Mouse (Mus musculus) heart, adult 18-20 months (tissue): ENCODE results near the gene Ambra1. TPM values are rescaled to one million over a fixed set of nuclear protein-coding genes. Genes with fewer than 3 reads are reported as not detected.
A peak's percentile ranks its signal among the peaks of the same experiment; 100 is the strongest.

Experiments
- DNase-seq, 2 experiments: peaks; one replicate each; pipeline ENCODE4 v3.0.0; 2021 to 2022; ENCODE audit warnings: mixed read lengths in 1 of 2
- total RNA-seq, 2 experiments: library from RNA; stranded (reverse); gene quantifications; 2 replicates each; pipeline ENCODE4 v1.2.3; 2021

The Ambra1 gene
- total RNA-seq, 2 experiments from 2014 or later, result 14.5 to 16.6 TPM

DNA sequence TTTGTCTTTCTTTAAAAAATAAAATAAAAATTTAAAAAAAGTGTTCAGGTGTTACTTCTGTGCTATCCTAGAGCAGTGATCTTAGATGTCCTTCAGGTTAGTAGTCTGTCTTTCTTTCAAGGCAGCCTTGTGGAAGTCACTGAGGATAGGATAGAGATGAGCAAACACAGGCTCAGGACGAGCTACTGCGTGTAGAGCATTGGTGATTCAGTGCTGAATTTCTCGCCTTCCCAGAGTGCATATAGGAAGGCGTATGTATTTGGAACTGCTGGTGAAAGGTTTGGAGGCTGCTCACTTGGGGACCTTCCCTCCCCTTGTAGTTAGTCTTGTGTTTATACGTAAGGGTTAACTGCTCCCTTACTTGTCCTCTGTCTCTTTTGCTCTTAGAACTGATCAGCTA lies 5.3 kb downstream of the Ambra1 start:
- DNase-seq, result no peak

DNA sequence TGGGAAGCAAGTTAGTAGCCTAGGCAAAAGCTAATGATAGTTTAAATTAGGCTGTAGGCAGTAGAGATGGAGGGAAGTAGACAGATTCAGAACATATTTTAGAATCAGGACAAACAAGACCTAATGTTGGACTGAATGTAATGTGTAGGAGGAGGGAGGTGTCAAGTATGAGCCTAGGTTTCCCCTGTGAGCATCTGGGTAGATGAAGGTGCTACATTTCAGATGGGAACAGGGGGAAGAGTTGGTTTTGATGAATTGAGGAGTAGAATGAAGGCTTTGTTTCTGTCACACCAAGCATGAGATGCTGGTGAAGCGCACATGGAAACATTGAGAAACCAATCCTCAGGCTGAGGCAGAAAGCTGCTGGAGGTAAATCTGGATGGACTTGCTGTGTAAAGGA lies 9.7 kb downstream of the Ambra1 start:
- no peak for DNase-seq

DNA sequence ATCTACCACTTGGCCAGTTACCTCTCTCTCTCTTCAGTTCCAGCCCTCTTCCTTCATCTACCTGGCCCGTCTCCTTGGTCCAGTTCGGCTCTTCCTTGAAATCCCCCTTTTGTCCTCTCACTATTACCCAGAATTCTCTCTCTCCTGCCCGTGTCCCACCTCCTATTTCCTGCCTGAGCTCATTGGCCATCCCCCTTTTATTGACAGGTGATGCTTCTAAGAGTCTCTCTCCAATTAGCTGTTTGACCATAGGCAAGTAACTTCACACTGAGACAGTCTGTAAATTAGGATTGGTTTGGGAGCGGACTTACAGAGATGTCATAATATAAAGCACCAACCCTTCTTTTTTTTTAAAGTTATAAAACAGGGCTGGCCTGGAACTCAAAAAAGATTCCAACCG lies 14.8 kb downstream of the Ambra1 start:
- DNase-seq, result no peak

DNA sequence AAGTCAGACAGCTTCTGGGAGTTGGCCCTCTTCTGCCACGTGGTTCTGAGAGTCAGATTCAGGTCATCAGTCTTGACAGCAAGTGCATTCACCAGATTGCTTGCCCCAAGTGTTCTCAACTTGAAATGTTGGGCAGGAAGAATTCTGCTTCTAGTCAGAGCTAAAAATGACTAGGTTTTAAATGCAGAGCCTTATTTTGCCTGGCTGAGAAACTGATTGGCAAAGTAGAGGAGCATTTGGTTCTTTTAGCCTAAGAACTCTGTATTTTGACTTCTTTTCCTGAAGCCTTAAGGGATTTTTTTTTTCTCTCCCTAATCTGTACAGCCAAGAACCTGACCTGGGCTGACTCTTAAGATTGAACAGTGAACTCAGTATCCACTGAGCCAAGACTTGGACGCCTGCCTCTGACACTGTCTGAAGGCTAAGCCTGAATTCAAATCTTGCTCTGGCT lies 19.9 kb downstream of the Ambra1 start:
- peak; percentile 81 to 84 for DNase-seq

DNA sequence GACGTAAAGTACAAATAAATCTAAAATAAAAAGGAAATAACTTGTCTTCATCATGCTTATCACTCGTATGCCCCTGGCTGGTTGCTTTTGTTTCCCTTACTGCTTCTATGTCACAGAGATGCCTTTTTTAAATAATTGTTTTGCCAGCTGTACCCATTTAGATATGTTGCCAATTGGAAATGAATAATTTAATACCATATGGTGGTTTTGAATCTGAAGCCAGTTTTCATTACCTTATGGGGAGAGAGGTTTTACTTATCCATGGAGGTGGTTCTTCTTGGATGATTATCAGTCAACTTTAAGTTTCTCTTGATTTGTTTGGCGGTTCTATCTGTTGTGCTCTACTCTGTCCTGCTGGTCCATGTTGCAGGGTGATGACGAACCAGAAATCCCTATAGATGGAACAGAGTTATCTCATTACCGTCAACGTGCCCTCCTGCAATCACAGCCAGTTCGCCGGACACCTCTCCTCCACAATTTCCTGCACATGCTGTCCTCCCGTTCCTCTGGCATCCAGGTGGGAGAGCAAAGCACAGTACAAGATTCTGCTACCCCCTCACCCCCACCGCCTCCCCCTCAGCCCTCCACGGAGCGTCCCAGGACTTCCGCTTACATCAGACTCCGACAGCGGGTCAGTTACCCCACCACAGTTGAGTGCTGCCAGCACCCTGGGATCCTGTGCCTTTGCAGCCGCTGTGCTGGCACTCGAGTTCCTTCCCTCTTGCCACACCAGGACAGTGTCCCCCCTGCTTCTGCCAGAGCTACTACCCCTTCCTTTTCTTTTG lies 42.2 kb downstream of the Ambra1 start:
- no peak for DNase-seq

DNA sequence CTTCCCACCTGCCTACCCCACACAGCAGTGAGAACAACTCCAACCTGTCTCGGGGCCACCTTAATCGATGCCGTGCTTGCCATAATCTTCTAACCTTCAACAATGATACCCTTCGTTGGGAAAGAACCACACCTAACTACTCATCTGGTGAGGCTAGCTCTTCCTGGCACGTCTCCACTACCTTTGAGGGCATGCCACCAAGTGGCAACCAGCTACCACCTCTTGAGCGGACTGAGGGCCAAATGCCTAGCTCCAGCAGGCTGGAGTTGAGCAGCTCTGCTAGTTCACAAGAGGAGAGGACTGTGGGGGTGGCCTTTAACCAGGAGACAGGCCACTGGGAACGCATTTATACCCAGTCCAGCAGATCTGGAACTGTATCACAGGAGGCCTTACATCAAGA lies 43.4 kb downstream of the Ambra1 start:
- DNase-seq, result no peak

DNA sequence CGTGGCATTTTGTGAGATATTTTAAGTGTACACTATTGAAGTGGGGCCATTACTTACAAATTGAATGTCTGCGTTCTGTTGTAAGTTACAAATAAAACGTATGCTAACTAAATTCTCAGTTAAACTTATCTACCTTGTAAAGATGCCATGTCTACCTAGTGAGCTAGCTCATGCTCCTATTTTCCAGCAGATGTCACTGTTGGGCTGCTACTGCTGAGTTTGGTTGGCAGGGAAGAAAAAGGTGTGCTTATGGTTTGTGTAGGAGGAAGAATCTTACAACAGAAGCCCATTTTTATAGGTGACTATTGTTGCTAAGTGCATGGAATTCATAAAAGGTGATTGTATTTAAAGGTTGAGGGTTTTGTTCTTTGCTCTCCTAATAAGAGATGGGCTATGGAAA lies 49.2 kb downstream of the Ambra1 start:
- DNase-seq, result peak; percentile 9 to 28

DNA sequence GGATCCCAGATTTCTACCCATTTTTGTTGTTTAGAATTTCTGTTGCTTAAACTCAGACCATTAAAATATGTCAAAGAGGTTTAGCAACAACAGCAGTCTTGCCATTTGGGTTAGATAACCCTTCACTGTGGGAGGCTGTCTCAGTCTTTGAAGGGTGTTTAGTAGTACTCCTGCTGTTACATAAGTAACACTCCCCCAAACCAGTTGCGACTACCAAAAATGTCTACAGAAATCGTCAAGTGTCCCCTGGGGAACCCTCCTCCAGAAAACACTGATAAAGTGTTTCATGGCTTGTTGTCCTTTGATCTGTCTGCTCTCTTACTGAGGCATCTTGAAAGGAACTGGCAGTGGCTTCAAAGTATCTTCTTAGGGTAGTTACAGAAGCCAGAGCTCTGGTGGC lies 61.7 kb downstream of the Ambra1 start:
- peak in 1 of 2 experiments; percentile 6 for DNase-seq

DNA sequence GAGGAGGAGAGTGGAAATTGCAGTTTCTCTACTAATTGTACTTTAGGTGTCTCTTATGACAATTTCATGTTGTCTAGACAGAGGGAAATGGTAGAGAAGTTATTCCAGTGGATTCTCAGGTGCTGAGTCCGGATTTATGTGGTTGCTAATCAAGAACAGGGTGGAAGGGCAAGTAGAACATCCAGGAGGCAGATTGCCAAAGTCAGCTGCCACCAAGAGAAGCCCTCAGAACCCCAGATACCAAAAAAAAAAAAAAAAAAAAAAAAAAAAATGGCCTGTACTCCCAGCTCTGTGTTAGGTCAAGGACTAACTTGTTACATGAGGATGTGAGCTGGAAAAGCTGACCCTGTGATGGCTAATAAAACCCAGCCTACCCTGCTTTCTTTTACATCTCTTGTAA lies 62.4 kb downstream of the Ambra1 start:
- DNase-seq, result peak in 1 of 2 experiments; percentile 8

DNA sequence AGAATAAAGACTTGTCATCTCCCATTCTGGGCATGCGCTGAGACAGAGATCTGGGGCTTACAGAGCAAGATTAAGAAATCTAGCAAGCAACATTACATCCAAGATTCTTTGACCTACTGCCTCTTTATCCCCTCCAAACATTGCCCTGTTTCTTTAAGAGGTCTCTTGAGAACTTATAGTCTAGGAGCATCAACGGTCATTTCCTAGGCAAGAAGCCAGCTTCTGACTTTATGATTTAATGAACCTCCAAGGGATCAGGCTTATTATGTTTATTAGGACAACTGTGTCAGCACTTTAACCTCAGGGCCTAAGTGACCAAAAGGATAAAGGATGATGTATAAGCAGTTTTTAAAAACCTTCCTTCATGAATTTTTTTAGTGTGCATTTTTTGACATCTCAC lies 64.5 kb downstream of the Ambra1 start:
- DNase-seq, result peak in 1 of 2 experiments; percentile 7

DNA sequence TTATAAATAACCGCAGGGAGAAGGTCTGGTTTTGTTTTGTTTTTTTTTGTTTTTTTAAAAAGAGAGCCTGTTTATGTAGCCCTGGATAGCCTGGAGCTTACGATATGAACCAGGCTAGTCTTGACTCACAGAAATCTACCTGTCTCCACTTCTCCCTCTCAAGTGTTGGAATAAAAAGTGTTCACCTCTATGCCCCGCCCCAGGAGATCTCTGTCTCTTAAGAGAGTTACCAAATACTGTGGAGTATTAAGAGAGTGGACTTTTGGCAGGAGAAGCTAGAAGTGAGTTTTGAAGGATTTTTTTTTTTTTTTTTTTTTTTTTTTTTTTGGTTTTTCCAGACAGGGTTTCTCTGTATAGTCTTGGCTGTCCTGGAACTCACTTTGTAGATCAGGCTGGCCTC lies 65.2 kb downstream of the Ambra1 start:
- no peak for DNase-seq

DNA sequence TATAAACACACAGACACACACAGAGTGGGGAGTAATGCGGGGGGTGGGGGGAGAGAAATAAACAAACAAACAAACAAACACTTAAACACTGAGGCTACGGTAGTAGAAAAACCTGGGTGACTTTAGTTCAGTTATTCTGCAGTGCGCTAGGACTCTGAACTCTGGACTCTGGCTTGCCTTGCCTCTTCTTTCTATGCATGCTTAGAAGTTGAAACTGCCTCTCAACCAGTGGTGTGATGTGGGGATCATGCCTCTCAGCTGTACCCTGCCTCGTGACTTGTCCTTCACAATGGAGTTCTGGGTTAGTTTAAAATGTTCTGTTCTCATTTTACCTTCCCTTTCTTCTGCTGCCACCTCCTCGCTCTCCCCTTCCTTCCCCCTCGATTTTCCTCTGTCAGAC lies 81.5 kb downstream of the Ambra1 start:
- no peak for DNase-seq

DNA sequence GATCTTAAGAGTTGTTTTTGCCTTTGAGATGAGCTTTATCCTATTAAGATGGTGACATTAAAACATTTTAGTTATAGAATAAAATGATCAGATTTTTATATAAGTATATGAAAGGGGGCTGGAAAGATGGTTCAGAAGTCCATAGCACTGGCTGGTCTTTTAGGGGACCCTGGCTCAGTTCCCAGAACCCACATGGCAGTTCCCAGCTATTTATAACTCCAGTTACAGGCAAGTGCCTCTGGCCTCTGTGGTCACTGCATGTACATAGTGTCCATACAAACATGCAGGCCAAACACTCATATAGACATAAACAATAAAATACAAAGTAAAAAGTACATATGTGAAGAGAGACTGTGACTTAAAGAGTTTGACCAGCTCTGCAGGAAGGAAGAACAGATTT lies 86.8 kb downstream of the Ambra1 start:
- peak; percentile 56 for DNase-seq

DNA sequence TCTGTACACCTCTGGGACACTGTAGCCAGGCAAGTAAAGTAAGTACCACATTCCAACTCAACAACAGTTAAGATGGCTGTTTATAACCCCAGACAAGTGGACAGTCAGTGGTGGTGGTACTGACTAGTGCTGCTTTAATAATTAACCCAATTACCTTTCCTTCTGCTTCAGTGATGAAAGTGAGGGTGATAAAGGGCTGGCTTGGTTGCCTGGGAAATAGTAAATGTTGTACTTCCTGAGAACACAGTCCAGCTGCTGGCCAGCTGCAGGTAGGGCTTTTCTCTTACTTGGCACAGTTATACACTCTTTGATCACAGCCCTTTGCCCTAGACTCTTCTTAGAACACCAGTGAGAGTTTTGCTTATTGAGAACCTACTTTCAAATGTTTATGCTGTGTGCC lies 102.3 kb downstream of the Ambra1 start:
- DNase-seq, result no peak

DNA sequence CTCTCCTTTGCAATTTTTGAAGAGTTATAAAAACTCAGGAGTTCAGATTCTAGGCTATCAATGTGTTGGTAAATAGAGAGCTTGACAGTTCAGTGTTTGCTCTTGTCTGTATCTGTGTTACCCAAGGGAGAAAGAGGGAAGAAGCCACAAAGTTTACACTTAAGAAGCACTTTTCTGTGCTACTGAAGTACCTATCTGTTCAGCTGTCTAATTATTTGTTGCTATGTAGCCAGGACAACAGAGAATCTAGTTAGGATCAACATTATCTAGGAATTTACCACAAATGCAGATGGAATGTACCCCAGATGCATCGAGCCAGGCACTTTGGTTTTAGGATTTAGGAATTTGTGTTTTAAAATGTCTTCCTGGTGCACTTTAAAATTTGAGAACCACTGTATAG lies 104.3 kb downstream of the Ambra1 start:
- DNase-seq, result no peak

DNA sequence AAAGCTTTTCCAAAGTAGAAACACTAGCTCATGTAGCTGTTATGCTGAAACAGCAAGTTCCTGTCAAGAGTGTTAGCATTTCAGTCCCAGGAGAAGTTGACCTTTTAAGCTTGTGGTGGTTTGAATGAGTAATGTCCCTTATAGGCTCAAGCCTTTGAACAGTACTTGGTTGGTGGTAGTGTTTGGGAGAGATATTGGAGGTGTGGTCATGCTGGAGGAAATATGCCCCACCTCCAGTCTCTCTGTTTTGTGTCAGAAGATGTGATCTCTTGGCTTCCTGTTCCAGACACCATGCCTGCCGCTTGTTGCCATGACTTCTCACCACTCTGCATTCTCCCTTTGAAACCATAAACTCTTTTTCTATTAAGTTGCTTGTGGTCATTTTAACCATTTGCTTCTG lies 105.1 kb downstream of the Ambra1 start:
- no peak for DNase-seq

DNA sequence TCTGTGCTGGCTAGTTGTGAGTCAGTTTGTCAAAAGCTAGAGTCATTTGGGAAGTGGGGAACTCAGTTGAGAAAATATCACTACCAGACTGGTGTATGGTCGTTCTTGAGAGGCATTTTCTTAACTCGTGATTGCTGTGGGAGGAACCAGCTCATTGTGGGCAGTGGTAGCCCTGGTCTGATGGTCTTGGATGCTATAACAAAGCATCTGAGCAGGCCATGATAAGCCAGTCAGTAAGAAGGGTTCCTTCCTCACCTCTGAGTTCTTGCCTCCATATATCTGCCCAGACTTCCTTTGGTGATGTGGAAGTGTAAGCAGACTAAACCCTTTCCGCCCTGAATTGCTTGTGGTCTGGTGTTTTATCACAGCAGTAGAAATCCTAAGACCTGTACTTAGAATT lies 105.7 kb downstream of the Ambra1 start:
- no peak for DNase-seq

DNA sequence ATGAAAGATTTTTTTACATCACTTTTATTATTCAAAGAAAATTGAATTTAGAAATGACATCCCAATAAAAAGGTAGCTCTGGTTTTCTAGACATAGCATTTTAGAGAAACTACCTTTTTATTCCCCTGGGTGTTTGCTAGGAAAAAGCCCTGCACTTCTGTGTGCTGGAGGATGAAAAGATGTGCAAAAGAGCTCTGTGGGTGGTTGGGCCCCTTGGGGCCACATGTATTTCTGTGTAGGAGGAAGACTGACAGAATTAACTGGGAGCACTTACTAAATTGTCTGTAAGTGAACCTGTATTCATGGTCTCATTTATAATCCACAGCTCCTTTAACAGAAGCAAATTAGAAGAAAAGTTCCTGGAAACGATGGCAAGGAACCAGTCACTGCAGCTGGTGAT lies 114.2 kb downstream of the Ambra1 start:
- no peak for DNase-seq

DNA sequence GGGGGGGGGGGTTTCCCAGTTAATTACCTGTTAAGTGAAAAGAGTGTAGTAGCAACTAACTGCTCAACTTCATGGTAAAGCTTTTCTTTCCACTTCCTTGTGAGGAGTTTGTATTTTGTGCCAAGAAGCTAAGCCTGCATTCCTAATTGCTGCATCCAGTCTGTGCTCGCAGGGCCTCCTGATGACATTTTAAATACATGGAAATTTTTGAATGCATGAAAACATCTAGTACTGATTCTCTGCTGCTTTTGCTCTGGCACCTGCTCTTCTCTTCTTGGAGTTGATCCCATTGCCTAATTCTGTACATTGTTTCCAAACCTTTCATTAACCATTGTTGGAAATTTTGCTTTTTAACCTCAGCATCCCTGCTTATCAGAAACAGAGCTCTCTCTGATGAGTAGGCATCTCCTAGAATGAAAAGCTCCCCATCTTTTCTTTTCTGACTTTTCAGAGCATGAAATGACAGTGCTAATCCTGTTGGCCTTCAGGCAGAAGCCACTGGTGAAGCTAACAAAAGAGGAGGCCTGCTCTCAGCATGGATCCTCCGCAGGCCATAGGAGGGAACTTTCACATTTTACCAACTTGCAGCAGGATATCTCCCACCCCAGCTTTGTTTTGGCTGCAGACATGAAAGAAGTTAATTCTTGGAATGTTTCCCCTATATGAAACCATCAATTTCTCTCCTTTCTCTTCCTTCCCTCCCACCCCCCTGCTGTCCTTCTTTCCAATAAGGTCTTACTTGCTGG lies 122.7 kb downstream of the Ambra1 start:
- DNase-seq, result no peak

DNA sequence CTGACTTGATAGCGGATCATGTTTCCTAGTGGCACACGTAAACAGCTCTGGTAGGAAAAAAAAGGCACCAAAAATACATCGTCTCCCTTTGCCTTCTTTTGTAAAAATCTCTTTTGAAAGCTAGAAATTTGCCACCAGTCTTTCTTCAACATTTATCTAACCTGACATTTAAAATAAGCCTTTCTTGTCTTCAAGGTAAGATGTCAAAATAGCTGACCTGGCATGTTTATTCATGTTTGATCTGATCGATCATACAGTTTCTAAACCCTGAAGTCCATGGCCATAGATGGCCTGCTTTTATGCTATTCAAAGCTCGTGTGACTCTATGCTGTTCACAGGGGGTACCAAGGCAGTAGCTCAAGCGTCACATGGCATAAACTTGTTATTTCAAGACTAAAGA lies 124.6 kb downstream of the Ambra1 start:
- no peak for DNase-seq

DNA sequence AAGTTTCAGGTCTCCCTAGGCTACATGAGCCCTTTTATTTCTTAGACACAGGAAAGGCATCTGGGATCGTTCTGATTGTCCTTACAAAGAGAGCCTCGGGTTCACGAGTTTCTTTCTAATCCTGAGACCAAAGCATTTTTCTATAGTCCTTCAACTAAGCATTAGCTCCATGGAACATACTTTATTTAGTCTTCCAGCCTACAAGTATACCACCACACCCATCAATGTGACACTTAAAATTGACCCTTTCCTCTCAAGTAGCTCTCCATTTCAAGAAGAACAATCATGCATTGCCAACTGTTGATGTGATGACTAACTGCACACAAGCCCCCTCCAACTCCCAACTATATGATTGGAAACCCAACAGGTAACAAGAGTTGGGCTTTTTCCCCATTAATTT lies 127.0 kb downstream of the Ambra1 start:
- DNase-seq, result no peak

DNA sequence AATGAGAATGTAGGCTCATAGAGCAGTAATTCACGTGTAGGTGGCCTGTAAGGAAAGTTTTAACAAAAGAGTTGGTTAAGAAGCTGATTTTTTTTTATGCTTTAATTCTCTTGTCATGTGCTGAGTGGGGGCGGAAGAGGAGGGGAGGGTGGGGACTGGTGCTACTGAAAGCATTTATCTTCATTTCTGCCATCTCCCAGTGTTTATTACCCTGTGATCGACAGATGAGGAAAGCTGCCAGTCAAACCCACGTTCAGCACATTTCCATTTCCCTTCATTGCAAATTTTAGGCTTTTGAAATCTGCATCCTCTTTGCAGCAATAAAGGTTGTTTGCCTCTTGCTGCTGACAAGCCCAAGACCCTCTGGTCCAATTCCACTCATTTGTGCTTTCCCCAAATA lies 129.5 kb downstream of the Ambra1 start:
- DNase-seq, result no peak

DNA sequence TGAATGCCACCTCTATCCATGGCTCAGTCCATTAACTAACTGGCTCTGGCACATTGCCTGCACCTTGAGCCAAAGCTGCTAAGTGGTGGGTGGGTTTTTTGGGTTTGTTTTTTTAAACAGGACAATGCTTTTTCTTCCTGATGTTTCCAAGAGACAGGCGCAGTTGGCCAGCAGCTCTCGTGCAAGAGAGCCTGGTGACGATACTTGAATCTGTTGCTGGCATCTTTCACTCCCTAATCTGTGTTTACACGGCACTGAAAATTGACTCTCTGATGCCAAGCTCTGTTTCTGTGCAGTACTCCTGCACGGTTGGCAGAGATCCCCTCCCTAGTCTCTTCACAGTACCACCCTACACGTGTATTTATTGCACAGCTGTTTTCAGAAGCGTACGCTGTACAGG lies 140.8 kb downstream of the Ambra1 start:
- peak; percentile 20 to 24 for DNase-seq

DNA sequence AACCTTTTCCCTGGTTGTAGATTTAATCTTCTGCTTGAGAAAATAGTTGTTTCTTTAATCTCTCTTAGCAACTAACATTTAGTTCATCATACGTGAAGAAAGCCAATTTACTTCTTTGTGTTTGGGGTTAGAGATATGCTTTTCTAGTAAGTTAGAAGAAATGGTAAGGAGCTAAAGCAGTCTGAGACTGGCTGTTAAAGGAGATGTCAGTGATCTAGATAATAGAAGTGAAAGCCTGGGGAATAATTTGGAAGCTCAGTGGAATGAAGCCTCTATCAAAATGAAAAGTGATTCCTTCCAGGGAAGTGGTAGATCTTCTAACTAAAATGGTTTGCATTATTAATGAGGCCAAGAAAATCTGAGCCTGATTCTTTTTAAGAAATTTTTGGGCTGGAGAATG lies 141.3 kb downstream of the Ambra1 start:
- no peak for DNase-seq
